Mouse (Mus musculus): ENCODE measurements around the gene Tiprl.

DNA sequence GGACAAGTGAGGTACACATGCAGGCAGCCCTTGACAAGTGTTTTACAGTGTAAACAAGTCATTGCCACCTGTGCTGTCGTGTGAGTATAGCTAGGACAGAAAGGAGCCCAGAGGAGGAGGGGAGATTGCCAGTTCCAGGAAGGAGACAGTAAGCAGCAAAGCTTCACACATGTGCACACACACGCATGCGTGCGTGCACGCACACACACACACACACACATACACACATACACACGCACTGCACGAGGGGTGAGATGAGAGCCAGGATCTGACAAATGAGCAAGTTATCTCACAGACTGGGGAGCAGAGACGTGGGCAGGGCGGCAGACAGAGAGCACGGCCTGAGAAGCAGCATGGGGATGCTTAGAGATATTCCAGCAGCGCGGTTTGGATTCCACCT lies 50.3 kb downstream of the Tiprl start:
- TF ChIP-seq POLR2A (IDR thresholded peaks at IDR 0.05; ENCODE audit: borderline replicate concordance, low read depth, low read length) (no peak), CTCF (IDR thresholded peaks at IDR 0.05; ENCODE audit: low read depth, low read length) (no peak)
